Mouse (Mus musculus): ENCODE measurements around the gene Ccdc117.

GRCm38 (mm10) chr11:5521266-5521515 lies 20.8 kb downstream of the Ccdc117 start:
- TF ChIP-seq CTCF (IDR thresholded peaks at IDR 0.05; ENCODE audit: insufficient read depth, low read length): no peak
- no peak for TF ChIP-seq POLR2A (IDR thresholded peaks at IDR 0.05; ENCODE audit: borderline replicate concordance, extremely low read depth, low read depth, low read length)

Measured in lung, adult 2 months (tissue).